Mouse (Mus musculus): ENCODE measurements around the gene Gm34653. TPM values are rescaled to one million over a fixed set of nuclear protein-coding genes. Genes with fewer than 3 reads are reported as not detected.
"Not testable (repeated sequence)": the region's sequence is repeated elsewhere in the genome, so short reads cannot be mapped to it uniquely, and the experiment has no call there.

The Gm34653 gene
- polyA plus RNA-seq, 1 experiment from 2014 or later, result not detected

GRCm38 (mm10) chr2:34826460-34827231, 6.2 kb upstream of the Gm34653 start:
- H3K9me3 ChIP-seq, result no peaks in the 10 kb centered on the region
- peak; percentile 39 for ATAC-seq (replicated peaks)
- H3K27me3 ChIP-seq, result no peaks in the 10 kb centered on the region
- peaks cover 27% of the 10 kb centered on the region for H3K4me1 ChIP-seq
- peaks cover 11% of the 10 kb centered on the region for H3K36me3 ChIP-seq
- H3K9ac ChIP-seq (replicated peaks), result peak overlapping the region; percentile 94
- 35% methylated on average over 20 of the region's 21 CpGs for WGBS
- H3K4me3 ChIP-seq, result peak overlapping the region; percentile 99
- peak overlapping the region; percentile 78 for H3K27ac ChIP-seq (replicated peaks)
- peak overlapping the region; percentile 88 for H3K4me2 ChIP-seq (replicated peaks)

- Histone ChIP-seq H3K9me3 (no peaks in the 10 kb centered on the region), H3K4me1 (peaks cover 27% of the 10 kb centered on the region), H3K27ac (replicated peaks) (no peak overlapping the region), H3K4me3 (no peak overlapping the region), H3K36me3 (peaks cover 2% of the 10 kb centered on the region), H3K4me2 (replicated peaks) (no peak overlapping the region), H3K9ac (replicated peaks) (no peak overlapping the region), H3K27me3 (no peaks in the 10 kb centered on the region)
- 87% methylated on average over 4 of the region's 4 CpGs for WGBS
- no peak for ATAC-seq (replicated peaks)
These were observed 5.2 kb upstream of the Gm34653 start for GRCm38 (mm10) chr2:34827591-34827990.

DNA sequence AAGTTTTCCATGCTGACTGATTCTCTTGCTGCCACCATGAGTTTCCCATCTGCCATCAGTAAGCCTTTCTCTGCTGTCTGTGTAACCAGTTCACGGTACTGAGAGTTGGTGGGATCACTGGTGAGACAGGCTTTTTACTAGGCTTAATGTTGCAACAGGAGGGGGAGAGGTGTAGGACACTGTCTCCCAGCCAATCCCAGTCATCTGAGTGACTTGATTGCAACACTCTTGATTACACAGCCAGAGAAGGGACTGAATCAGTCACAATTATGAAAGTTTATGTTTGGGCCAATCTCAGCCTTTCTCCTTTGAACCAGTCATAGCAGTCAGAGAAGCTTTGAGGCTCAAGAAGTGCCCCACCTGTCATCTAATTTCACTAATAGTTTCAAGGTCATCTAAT, 4.8 kb upstream of the Gm34653 start:
- Histone ChIP-seq H3K4me3 (no peak overlapping the region), H3K9ac (replicated peaks) (no peak overlapping the region), H3K4me1 (peaks cover 27% of the 10 kb centered on the region), H3K4me2 (replicated peaks) (no peak overlapping the region), H3K36me3 (no peaks in the 10 kb centered on the region), H3K9me3 (no peaks in the 10 kb centered on the region), H3K27ac (replicated peaks) (no peak overlapping the region), H3K27me3 (no peaks in the 10 kb centered on the region)
- WGBS, result 91% methylated on average over 1 of the region's 1 CpGs
- no peak for ATAC-seq (replicated peaks)

DNA sequence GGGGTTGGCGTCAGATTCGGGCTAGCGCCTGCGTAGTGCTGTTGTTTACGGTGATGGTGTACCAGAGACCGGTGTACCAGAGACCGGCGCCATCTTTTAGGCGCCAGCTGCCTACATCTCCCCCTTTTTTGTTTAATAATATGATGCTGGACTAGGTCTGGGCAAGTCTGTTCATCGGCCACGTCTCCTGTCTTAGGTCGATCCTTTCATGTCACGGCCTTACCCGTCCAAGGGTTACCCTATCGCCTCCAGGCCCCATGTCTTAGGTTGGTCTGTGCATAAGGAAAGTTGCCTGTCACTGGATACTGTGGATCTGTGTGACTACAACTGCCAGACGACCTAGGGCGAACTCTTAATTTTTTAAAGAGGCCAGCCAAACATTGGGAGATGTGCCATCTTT, 2.7 kb upstream of the Gm34653 start:
- ATAC-seq (replicated peaks); H3K4me3 ChIP-seq; H3K9ac ChIP-seq (replicated peaks); H3K4me2 ChIP-seq (replicated peaks); H3K27ac ChIP-seq (replicated peaks); H3K36me3 ChIP-seq; H3K27me3 ChIP-seq; H3K9me3 ChIP-seq: not testable (repeated sequence)
- peaks cover 10% of the 10 kb centered on the region for H3K4me1 ChIP-seq
- 93% methylated on average over 17 of the region's 17 CpGs for WGBS

DNA sequence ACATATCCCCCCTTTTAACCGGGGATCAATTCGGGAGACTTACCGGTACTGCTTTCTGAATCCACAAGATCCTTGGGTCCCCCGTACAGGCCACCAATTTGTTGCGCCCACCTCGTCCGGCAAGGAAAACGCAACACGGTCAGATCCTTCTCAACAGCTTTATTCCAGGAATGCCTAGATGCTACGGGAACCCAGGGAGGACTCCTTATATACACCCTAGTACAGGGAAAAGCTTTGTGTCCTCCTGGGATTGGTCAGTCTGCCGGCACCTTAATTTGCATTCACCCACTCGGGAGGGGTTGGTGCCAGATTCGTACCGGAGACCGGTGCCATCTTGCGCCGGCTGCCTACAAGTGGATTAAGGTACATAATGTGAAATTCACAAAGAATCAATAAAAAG, 817 bp downstream of the Gm34653 start:
- H3K9ac ChIP-seq (replicated peaks), result no peak overlapping the region
- H3K27ac ChIP-seq (replicated peaks), result no peak overlapping the region
- H3K4me3 ChIP-seq, result no peak overlapping the region
- H3K36me3 ChIP-seq, result no peaks in the 10 kb centered on the region
- H3K9me3 ChIP-seq, result no peaks in the 10 kb centered on the region
- ATAC-seq (replicated peaks), result no peak
- 90% methylated on average over 17 of the region's 17 CpGs for WGBS
- H3K4me1 ChIP-seq, result no peaks in the 10 kb centered on the region
- H3K4me2 ChIP-seq (replicated peaks), result no peak overlapping the region
- H3K27me3 ChIP-seq, result no peaks in the 10 kb centered on the region

DNA sequence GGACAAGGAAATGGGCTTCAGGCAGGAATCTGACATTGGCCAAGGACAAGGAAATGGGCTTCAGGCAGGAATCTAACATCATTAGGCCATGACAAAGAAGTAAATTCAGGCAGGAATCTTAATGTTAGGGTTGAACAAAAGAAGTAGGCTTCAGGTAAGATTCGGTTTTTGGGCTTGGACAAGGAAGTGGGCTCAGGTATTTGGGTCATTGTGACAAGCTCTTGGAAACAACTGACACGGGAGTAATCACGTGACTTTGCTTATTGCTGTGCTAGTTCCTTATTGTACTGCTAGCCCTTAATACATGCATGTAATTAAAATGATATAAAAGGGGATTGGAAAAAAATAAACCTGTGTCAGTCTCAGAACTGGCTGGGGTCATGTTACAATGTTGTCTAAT, 2.9 kb downstream of the Gm34653 start:
- ATAC-seq (replicated peaks), result no peak
- 69% methylated on average over 3 of the region's 3 CpGs for WGBS
- Histone ChIP-seq H3K36me3 (no peaks in the 10 kb centered on the region), H3K4me1 (no peaks in the 10 kb centered on the region), H3K9me3 (no peaks in the 10 kb centered on the region), H3K9ac (replicated peaks) (no peak overlapping the region), H3K4me3 (no peak overlapping the region), H3K27ac (replicated peaks) (no peak overlapping the region), H3K27me3 (no peaks in the 10 kb centered on the region), H3K4me2 (replicated peaks) (no peak overlapping the region)

DNA sequence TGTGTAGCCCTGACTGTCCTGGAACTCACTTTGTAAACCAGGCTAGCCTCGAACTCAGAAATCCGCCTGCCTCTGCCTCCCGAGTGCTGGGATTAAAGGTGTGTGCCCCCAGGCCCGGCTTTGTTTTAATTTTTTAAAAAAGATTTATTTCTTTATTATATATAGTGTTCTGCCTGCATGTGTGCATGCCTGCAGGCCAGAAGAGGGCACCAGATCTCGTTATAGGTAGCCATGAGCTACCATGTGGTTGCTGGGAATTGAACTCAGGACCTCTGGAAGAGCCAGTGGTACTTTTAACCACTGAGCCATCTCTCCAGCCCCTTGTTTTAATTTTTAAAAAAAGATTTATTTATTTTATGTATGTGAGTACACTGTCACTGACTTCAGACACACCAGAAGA, 7.3 kb downstream of the Gm34653 start:
- WGBS, result 80% methylated on average over 5 of the region's 5 CpGs
- H3K36me3 ChIP-seq; H3K27me3 ChIP-seq; ATAC-seq (replicated peaks); H3K9ac ChIP-seq (replicated peaks); H3K9me3 ChIP-seq; H3K4me1 ChIP-seq; H3K4me3 ChIP-seq; H3K4me2 ChIP-seq (replicated peaks); H3K27ac ChIP-seq (replicated peaks): not testable (repeated sequence)

DNA sequence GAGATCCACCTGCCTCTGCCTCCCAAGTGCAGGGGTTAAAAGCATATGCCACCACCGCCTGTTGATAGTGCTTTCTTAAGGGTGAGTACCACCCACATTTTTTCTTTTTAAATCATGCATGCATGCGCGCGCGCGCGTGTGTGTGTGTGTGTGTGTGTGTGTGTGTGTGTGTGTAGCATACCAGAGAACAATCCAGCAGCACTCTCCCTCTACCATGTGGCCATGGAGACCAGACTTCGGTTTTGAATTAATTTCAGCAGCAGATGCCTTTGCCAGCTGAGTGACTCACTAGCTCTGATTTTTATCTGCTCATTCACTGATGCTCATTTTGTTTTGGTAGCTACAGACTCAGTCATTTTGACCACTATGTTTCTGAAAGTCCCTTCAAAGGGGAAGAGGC, 8.9 kb downstream of the Gm34653 start:
- whole genome bisulfite sequencing, result 89% methylated on average over 8 of the region's 8 CpGs

GRCm38 (mm10) chr2:34843211-34843939, 10.6 kb downstream of the Gm34653 start:
- no peak overlapping the region for H3K4me2 ChIP-seq (replicated peaks)
- no peaks in the 10 kb centered on the region for H3K4me1 ChIP-seq
- ATAC-seq (replicated peaks), result no peak
- H3K27me3 ChIP-seq, result no peaks in the 10 kb centered on the region
- no peak overlapping the region for H3K4me3 ChIP-seq
- 90% methylated on average over 11 of the region's 11 CpGs for WGBS
- no peaks in the 10 kb centered on the region for H3K36me3 ChIP-seq
- no peak overlapping the region for H3K27ac ChIP-seq (replicated peaks)
- H3K9ac ChIP-seq (replicated peaks), result no peak overlapping the region
- H3K9me3 ChIP-seq, result no peaks in the 10 kb centered on the region

More for the DNA sequence above, 8.9 kb downstream of the Gm34653 start:
- Histone ChIP-seq H3K9me3 (no peaks in the 10 kb centered on the region), H3K4me1 (no peaks in the 10 kb centered on the region), H3K27ac (replicated peaks) (no peak overlapping the region), H3K4me2 (replicated peaks) (no peak overlapping the region), H3K4me3 (no peak overlapping the region), H3K36me3 (no peaks in the 10 kb centered on the region), H3K27me3 (no peaks in the 10 kb centered on the region), H3K9ac (replicated peaks) (no peak overlapping the region)
- no peak for ATAC-seq (replicated peaks)

GRCm38 (mm10) chr2:34847702-34848101, 14.9 kb downstream of the Gm34653 start:
- ATAC-seq (replicated peaks), result no peak
- no peaks in the 10 kb centered on the region for H3K9me3 ChIP-seq
- no peak overlapping the region for H3K27ac ChIP-seq (replicated peaks)
- peaks cover 20% of the 10 kb centered on the region for H3K36me3 ChIP-seq
- H3K27me3 ChIP-seq, result no peaks in the 10 kb centered on the region
- H3K9ac ChIP-seq (replicated peaks), result no peak overlapping the region
- 83% methylated on average over 1 of the region's 1 CpGs for WGBS
- H3K4me2 ChIP-seq (replicated peaks), result no peak overlapping the region
- H3K4me1 ChIP-seq, result no peaks in the 10 kb centered on the region
- no peak overlapping the region for H3K4me3 ChIP-seq

- H3K27me3 ChIP-seq, result no peaks in the 10 kb centered on the region
- H3K4me1 ChIP-seq, result no peaks in the 10 kb centered on the region
- H3K9ac ChIP-seq (replicated peaks), result no peak overlapping the region
- 91% methylated on average over 4 of the region's 4 CpGs for WGBS
- no peak overlapping the region for H3K27ac ChIP-seq (replicated peaks)
- H3K4me3 ChIP-seq, result no peak overlapping the region
- ATAC-seq (replicated peaks), result no peak
- no peak overlapping the region for H3K4me2 ChIP-seq (replicated peaks)
- no peaks in the 10 kb centered on the region for H3K9me3 ChIP-seq
- peaks cover 92% of the 10 kb centered on the region for H3K36me3 ChIP-seq
These were observed 22.5 kb downstream of the Gm34653 start for GRCm38 (mm10) chr2:34855265-34855664.

- 90% methylated on average over 8 of the region's 8 CpGs for WGBS
These were observed 24.9 kb downstream of the Gm34653 start for GRCm38 (mm10) chr2:34857728-34858127.

More at GRCm38 (mm10) chr2:34857728-34858127, 24.9 kb downstream of the Gm34653 start:
- Histone ChIP-seq H3K4me2 (replicated peaks) (no peak overlapping the region), H3K4me3 (no peak overlapping the region), H3K9me3 (no peaks in the 10 kb centered on the region), H3K4me1 (no peaks in the 10 kb centered on the region), H3K27me3 (no peaks in the 10 kb centered on the region), H3K27ac (replicated peaks) (no peak overlapping the region), H3K9ac (replicated peaks) (no peak overlapping the region), H3K36me3 (peaks cover 83% of the 10 kb centered on the region)
- ATAC-seq (replicated peaks), result no peak

Measured in forebrain, embryonic 15.5 days (tissue).